Mouse (Mus musculus) Muller cell, postnatal 12 days (primary cell): ENCODE measurements around the gene Srp68.

Source experiments
- DNase-seq: peaks from one replicate; pipeline ENCODE4 v3.0.0-alpha.2; 2015; ENCODE audit errors: inconsistent ontology term

Srp68 gene

DNA sequence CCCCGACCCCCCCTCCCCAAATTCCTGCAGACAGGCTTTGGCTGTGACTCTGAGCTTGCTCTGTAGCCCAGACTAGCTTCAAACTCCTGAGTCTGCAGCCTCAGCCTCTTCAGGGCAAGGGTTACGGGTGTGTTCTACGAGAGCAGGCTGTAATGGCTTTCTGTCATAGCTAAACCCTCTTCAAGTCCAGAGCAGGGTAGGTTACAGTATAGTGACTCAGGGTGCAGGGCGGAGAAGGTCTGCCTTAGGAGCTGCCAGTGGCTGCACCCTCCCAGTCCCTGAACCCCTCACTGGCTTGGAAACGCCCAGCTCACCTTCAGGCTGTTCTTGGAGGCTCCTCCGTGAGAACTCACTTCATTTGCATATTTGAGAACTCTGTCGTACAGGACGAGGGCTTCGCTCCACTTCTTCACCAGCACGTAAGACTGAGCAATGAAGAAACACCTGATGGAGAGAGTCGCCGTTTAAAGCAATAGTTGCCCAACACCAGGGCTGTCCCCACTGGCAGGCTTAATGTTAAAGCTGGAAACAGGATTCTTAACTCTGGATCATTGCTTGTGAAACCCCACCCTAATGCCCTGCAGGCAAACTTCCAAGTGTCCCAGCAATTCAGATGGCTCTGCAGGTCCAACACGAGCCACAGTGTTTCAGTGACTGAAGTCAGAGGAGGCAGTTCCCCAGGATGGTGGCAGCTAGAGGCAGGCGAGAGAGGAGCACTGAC is 26.4 kb downstream of the Srp68 start:
- DNase-seq, result no peak

DNA sequence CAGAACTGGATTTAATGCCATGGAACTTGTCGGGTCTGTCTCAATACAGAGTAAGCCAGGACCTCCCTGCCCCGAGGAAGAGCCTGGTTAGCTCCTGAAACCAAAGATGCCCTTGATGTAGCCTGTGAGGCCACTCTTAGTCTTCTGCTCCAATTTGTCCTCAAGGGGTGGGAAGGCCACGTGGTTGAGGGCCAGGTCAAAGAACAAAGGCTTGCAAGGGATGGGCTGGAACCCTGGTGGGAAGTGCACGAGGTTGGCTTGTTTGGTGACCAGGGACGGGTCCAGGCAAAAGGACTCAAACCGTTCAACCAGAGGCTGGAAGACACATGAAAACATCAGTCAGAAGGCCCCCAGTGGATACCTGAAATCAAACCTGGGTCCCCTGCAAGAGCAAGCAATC is 28.4 kb downstream of the Srp68 start:
- no peak for DNase-seq

DNA sequence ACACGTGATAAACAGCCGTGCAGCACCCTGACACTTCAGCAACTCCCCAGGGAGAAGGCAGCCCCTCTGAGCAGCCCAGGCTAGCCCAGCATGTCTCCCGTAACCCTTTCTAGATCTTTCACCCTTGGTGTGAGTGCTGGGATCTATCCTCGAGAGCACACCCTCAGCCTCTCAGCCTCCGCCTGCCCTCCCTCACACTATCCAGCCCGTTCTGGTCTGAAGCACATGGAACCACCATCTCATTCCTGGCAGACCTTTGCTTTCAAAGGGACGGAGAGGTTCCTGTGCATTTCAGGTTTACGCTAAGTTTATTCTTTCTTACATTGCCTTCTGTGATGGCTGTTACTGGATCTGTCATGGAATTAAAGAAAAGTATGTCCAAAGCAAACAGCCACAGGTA is 29.4 kb downstream of the Srp68 start:
- DNase-seq, result no peak

DNA sequence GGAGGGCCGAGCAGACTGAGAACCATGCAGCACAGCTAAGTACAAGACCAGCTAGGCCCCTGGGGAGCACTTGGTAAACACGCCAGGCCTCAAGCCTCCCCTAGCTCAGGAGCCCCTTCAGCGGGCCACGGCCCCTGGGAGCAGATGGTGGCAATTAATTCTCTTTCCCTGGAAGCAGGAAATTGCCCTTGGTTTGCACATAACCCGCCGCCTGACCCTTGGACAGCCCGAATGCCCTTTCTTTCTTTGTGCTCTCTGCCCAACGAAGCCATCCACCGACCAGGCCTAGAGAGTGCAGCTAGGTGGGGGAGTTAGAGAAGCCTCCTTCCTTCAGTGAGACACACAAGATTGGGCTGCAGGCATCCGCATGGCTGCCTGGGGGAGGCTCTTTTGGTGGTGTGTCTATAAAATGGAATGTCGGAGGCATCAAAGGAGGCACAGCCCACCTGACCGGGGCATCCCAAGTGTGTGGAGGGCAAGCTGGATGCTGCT is 32.2 kb downstream of the Srp68 start:
- no peak for DNase-seq

DNA sequence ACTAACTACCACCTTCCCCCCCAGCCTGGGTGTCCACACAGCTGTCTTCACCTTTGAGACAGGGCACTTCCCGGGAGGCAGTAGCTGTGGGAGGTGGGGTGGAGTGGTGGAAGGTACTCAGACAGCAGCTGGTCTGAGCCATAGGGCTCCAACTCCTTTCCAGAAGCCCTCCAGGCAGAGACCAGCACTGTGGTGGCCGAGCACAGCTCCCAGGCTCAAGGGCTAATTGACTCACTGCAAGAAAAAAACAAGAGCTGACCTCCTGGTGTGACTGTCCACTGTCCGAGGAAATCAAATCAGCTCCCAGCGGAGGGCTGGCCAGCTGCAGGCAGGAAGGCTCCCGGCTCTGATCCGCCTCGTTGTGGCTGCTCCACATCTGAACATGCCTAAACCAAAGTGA is 34.2 kb downstream of the Srp68 start:
- peak; percentile 43 for DNase-seq

DNA sequence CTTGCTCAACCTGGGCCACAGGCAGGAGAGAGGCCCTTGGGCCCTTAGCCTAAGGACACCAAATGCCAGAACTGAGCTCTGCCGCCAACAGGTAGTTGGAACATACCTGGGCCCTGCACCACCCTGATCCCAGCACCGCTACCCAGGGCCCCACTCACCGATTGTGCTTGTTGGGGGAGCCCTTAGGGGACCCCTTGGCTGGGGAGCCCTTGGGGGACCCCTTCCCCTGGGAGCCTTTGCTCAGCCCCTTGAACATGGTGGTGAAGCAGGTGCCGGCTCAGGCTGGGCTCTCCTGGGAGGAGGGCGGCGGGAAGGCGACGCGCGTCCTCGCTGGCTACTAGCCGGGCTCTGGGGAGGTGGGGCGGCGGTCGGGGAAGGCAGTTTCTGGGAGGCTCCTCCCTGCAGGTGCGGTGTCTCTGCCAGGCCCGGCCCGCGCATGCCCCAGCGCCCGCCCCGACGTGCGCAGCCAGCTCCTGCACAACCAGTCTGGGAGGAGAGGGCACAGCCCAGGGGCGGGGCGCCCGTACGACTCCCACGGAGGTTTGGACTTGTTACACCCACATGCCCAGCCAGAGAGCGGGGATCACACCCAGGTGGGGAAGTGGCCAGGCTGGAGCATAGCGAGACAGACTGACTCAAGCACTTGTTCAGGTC is 36.1 kb downstream of the Srp68 start, which contains the start of gene Evpl:
TSS of gene Evpl (minus strand) at position 336 of the 654 bp plus-strand sequence.
- DNase-seq, result peak; percentile 20

DNA sequence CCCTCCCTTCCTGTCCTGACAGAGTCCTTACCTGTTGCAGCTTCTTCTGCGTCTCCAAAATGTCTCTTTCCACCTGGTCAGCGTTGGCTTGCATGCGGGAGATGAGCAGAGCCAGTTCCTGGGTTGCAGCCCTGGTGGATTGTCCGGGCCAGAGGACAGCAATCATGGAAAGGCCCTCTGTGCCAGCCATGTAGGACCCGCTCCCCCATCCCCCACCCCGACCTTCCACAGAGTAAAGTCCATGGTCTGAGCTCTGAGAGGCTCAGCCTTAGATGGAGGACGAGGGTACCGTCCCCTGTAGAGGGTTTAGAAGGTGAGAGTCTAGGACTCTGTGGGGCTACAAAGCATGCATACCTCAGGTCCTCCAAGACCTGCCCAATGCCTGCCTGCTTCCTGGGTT is 39.1 kb downstream of the Srp68 start:
- DNase-seq, result no peak

DNA sequence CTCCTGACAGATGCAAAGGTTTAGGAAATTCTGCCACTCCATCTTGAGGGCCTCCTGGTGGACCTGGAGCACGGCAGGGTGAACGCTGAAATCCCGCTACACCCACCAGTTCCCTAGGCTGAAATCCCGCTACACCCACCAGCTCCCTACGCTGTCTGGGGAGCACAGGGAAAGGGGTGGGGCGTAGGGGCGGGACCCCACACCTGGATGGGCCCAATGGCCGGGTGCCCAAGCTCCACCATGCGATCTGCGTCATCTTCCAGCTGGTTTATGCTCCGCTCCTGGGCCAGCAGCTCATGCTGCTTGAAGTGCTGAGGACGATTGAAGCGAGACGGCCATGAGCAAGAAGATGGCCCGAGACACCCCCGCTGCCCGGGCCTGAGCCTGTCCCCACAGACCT is 41.6 kb downstream of the Srp68 start:
- DNase-seq, result no peak

DNA sequence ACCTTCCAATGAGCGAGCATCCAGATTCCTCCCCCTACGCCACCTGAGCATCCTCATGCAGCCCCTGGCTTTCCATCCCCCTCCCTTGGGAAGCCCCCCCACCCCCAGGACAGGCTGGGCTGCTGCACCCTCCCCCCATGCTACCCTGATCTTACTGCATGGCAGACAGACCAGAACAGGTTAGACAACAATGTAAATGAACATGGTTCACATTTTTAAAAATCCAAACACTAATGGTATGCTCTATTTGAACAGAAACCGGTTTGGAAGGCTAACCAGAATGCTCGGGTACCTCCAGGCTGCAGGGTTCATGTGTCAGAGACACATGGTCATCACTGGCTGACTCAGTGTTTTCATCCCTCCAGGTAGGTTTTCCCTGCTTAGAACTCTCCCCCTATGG is 45.3 kb downstream of the Srp68 start:
- no peak for DNase-seq

DNA sequence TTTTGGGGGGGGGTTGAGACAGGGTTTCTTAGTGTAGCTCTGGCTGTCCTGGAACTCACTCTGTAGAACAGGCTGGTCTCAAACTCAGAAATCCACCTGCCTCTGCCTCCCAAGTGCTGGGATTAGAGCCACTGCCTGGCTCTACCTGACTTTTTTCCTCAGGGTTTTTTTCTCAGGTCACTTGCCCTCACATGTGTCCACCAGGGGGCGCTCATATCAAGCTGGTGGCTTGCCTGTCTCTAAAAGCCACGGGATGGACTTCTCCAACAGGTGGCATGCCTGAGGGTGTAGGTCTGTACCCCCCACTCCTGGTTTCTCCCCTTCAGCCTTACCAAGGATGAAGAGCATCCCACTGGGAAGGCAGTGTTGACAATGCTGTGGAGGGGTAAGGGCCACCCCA is 47.6 kb downstream of the Srp68 start:
- peak; percentile 69 for DNase-seq

DNA sequence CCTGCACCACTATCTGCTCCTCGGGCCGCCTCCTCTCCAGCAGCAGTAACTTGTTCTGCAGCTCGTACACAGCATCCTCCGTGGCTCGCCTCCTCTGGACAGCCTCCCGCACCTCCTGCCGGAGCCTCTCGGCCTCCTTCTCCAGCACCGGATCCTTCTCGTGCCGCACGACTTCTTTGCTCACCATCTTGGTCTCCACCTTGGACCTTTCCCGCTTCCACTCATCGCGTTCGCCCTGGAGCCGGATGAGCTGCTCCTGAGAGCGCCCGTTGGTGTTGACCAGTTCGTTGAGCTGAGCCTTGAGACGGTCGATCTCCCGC is 51.3 kb downstream of the Srp68 start:
- no peak for DNase-seq

DNA sequence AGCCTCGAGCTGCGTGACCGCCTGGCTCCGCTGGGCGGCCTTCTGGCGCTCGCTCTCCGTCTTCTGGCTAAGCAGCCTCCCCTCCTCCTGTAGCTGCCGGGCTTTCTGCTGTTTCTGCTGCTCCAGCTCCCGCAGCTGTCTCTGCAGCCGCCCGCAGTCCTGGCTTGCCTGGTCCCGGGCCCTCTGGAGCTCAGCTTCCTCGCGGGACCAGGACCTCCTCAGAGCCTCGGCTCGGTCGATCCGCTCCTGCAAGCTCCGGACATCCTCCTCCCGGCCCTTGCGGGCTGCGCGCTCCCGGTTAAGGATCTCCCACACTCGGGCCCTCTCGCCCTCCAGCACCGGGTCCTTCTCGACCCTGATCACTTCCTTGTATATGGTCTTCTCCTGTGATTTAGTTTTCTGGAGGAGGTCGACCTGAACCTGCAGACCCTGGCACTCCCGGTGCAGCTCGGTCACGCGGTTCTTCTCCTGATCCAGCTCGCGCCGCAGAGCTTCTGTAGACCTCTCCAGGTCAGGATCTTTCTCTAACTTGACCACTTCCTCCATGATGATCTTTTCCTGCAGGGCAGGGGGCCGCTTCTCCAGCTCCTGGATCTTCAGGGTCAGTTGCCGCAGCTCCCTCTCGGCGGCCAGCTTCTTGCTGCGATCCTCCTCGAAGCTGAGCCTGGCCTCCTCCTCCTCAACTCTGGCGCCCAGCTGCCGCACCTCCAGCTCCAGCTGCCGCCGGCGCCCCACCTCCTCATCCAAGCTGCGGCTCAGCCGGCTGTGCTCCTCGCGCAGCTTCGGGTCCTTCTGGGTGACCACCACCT is 51.9 kb downstream of the Srp68 start:
- DNase-seq, result peak; percentile 18

DNA sequence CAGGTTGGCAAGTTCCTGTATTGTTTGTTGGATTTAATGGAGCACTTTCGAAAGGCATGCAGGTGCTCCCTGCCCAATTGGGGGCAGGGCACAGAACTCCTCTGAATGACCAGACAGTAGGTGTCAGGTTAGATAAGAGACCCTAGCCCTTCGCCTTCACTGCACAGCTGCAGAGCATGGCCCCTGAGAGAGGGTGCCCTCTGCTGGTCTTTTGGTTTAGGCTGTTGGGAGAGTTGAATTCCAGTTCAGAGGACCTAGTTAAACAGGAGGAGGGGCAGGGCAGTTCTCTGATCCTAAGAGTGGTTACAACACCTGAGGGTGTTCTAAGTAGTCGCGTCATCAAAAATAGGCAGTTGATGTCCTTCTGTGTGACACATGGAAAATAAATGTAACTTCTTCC is 54.1 kb downstream of the Srp68 start:
- peak; percentile 54 for DNase-seq

DNA sequence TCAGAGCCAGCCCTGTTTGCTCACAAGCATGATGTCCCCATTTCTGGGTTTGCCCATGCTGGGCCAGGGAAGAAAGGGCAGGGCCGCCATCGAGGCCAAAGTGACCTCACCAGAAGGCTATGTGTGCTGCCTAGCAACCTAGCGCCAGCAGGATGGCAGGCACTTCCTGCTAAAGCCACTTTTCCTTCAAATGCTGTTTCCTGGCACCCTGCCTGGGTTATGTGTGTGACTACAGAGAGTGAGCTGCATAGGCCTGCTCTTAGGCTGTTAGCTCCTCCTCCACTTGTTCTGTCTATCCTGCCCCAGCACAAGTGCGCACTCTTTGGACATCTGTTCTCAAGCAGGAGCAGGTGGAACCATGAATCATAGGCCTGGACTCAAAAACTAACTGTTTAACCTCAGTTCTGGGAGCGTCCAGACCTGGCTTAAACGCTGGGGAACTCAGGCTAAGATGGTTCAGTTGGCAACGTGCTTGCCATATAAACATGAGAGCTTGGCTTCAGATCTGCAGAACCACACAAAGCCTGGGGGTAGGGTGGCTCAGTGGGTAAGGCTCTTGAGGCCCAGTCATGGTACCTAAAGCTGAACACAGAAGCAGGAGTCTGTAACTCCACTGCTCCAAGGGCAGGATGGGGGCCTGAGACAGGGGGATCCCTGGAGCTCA is 55.1 kb downstream of the Srp68 start:
- peak; percentile 97 for DNase-seq

DNA sequence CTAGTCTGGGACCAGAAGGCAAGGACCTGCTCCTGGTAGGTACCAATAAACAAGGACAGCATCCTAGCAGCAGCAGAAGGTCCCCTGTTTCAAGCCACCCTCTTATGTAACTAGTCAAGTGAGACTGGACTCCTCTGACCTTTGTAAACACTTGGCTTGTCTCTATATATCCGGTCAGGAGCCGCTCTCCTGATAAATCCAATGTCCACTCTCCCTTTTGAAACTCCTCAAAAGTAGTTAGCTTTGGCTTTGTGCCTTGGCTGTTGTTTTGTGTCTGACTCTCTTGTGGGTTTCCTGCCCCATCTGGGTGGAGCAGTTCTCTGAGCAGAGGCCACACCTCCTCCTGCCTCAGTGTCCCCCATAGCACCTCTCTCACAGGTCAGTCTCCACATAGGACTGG is 55.8 kb downstream of the Srp68 start:
- no peak for DNase-seq

DNA sequence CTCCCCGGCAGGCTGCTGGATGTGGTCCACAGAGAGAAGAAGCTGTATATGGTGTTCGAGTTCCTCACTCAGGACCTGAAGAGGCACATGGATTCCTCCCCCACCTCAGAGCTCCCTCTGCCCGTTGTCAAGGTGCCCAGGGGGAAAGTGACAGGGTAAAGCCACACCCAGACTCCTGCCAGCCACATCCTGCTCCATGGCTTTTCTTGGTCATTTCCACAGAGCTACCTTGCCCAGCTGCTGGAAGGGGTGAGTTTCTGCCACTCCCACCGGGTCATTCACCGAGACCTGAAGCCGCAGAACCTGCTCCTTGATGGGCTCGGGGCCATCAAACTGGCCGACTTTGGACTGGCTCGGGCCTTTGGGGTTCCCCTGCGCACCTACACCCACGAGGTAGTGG is 57.5 kb downstream of the Srp68 start:
- DNase-seq, result no peak

DNA sequence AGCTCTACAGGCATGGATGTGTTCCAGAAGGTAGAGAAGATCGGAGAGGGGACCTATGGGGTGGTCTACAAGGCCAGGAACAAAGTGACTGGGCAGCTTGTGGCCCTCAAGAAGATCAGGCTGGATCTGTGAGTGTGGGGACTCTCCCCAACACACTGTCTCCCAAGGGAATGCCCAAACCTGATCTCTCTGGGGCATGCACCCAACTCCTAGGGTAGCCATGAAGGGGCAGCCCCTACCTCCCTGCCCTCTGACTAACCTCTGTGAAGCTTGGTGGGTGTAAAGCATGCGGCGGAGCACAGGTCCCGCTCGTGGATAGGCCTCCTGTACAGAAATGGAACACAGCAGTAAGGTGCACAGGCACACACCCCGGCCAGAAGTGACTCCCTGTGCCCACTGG is 58.0 kb downstream of the Srp68 start:
- no peak for DNase-seq

DNA sequence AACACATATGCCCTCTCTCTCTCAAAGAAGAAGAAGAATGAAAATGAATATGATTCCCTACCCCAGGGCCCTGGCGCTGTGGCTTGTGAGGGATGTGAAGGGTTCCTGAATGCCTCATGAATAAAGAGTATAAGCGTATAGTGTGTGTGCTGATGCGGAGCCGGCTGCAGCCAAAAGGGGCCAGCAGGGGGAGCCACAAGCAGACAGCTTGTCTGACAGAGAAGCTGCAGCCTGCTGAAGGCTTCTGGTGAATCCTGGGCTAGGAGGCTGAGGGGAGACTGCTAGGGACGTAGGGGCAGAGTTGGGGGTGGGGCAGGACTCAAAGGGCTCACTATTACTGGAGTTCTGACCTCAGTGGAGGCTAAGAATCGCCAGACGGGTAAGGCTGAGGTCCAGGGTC is 58.8 kb downstream of the Srp68 start:
- no peak for DNase-seq

DNA sequence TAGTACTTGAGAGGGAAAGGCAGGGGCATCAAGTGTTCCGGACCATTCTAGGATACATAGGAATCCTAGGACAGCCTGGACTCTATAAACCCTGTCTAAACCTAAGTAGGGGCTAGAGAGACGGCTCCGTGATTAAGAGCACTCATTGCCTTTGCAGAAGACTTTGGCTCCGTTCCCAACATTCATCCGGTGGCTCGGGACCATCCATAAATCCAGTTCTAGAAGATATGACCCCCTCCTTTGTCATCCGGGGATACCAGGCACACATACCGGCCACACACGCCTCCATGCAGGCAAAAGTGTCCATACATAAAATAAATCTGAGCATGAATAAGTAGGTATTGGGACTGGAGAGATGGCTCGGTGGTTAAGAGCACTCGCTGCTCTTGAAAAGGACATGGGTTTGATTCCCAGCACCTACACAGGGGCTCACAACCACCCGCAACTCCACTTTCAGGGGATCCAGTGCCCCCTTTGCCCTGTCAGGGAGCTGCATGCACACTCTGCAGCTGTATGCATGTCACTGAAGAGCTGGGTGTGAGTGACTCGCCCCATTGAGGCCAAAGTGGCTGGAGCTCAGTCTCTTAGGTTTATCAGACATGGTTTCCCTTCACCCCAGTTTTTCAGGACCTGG is 60.0 kb downstream of the Srp68 start:
- no peak for DNase-seq

DNA sequence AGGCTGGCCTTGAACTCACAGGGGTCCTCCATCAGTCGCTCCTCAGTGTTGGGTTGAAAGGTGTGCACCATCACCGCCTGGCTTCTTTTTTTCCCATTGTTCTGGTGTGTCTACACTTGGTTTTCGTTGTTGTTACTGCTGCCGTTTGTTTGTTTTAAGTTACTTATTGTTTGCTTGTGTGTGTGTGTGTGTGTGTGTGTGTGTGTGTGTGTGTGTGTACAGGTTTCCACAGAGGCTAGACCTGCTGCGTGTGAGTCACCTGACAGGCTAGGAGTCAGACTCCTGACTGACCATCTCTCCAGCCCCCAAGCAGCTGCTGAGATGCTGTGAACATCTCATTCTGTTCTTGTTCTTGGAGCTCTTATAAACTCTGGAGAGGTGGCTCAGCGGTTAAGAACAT is 61.2 kb downstream of the Srp68 start:
- DNase-seq, result no peak

DNA sequence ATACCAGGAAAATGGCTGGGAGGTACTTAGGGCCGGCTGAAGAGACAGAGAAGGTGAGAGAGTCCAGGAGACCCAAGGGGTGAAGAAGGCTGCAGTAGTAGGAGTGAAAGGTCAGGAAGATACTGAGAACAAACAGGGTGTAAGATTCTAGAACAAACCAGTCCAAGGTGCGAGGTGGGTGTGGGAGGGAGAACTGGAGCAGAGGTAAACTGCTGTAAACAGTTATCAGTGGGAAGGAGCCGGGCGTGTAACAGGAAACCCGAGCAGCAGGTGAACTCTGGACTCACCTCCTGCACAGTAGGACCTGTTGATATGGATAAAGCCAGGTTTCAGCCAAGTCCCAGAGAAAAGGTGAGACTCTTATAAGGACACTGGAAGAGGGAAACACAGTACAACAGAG is 63.3 kb downstream of the Srp68 start:
- no peak for DNase-seq

DNA sequence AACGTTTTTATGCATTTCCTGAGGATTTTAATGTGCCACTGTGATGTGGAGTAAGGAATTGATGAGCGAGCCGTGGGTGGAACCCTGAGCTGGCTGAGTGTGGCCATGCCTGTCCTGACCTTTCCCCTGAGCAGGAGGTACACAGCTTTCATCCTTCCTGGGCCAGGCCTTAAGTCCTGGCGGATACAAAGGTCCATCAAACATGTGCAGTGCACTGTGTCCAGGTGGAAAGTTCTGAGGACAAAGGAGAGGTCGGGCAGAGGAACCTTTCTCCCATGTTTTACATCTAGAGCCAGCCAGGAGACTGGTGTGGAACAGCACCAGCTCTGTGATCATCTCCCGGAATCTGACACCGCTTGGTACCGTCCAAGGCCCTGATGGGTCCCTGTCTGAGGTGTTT is 64.8 kb downstream of the Srp68 start:
- DNase-seq, result no peak
